Mouse (Mus musculus): ENCODE results near the gene Ssx2ip. TPM values are rescaled to one million over a fixed set of nuclear protein-coding genes. Genes with fewer than 3 reads are reported as not detected.

Ssx2ip gene
- polyA plus RNA-seq, 1 experiment from 2014 or later, result 33.7 TPM

DNA sequence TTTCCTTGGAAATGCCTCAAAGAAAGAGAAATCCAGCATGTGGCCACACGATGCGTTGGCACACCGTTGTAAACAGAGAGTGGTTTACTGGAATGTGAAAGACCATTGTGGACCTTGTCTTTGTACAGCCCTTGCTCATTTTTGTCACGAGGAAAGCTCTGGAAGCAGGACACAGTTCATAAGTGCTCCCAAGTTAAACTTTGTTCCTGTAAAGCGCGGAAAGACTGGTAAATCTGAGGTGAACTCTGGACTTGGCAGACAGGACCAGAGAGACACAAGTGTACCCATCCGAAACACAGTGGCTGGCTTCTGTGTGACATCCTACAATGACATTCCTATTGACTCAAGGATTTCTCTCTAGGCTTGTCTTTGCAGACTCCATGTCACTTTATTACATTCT, 38.9 kb downstream of the Ssx2ip start:
- Histone ChIP-seq H3K27me3 (no peaks in the 10 kb centered on the region), H3K9me3 (peaks cover 6% of the 10 kb centered on the region; the same call in 1 of the 2 replicates), H3K27ac (no peak overlapping the region), H3K4me3 (replicated peaks) (no peak overlapping the region), H3K4me2 (no peak overlapping the region), H3K9ac (no peak overlapping the region), H3K4me1 (no peaks in the 10 kb centered on the region), H3K36me3 (replicated peaks) (peaks cover 25% of the 10 kb centered on the region)
- WGBS, result 94% methylated on average over 7 of the region's 7 CpGs
- ATAC-seq (ENCODE audit: low FRiP score), result no peak

DNA sequence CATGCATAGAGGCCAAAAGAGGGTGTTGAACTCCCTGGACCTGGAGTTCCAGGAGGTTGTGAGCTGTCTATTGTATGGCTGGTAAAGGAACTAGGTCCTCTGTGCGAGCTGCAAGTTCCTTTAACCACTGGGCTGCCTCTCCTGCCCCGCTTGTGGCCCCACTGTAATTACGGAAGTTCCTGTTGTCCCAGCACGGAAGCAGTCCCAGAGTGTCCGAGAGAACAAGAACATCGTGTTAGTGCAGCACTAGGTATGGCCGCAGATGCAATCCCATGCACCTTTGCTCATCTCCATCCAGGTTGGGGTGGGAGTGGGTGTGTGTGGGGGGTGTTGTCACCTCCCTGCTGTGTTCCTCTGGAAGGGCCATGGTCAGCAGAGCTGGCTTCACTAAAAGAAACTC, 40.4 kb downstream of the Ssx2ip start:
- Histone ChIP-seq H3K4me2 (no peak overlapping the region), H3K4me1 (no peaks in the 10 kb centered on the region), H3K9me3 (peaks cover 6% of the 10 kb centered on the region; the same call in 1 of the 2 replicates), H3K27ac (no peak overlapping the region), H3K27me3 (no peaks in the 10 kb centered on the region), H3K36me3 (replicated peaks) (peaks cover 18% of the 10 kb centered on the region), H3K4me3 (replicated peaks) (no peak overlapping the region), H3K9ac (no peak overlapping the region)
- 95% methylated on average over 7 of the region's 7 CpGs for WGBS
- ATAC-seq (ENCODE audit: low FRiP score), result no peak

DNA sequence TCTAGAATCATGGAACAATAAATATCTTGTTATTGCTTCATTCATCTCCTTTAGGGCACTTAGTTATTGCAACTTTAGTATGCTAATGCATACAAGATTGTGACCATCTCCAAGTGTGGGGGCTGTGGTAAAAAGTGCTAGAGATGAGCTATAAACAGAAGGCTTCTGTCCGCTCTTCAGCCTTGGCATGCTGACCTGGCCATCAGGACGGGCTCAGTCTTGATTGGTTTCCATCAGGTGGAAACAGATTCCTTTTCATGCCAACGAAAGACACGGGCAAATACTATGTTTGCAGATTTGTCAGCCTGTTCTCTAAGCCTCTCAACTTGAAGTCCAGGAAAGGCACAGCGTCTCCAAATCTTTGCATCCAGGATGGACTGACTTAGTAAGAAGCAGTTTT, 42.7 kb downstream of the Ssx2ip start:
- no peak overlapping the region for H3K27ac ChIP-seq
- H3K9ac ChIP-seq, result no peak overlapping the region
- peaks cover 6% of the 10 kb centered on the region; the same call in 1 of the 2 replicates for H3K9me3 ChIP-seq
- ATAC-seq (ENCODE audit: low FRiP score), result no peak
- H3K36me3 ChIP-seq (replicated peaks), result 0 out of 2 replicates have a peak, but pooled peaks cover 9% of the 10 kb centered on the region
- H3K4me1 ChIP-seq, result peaks cover 5% of the 10 kb centered on the region; the same call in 1 of the 2 replicates
- 92% methylated on average over 5 of the region's 5 CpGs for WGBS
- H3K27me3 ChIP-seq, result no peaks in the 10 kb centered on the region
- H3K4me3 ChIP-seq (replicated peaks), result no peak overlapping the region
- no peak overlapping the region for H3K4me2 ChIP-seq

DNA sequence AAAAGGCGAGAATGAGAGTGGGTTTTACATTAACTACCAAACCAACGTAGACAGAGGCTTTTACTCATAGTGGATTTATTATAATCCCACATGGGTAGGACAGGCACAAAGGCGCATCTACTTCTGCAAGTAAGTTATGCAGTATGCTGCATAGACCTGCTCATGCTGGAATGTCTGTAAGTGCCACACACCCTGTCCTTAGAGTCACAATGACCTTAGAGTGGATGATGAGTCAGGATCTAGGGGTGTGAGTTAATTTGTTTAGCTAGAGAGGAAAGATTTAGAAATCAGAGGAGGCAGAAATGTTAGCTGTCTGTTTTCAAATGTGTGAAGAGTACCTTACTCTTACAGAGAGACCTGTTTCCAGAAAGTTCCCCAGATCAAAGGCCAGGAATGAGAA, 43.2 kb downstream of the Ssx2ip start:
- Histone ChIP-seq H3K36me3 (replicated peaks) (0 out of 2 replicates have a peak, but pooled peaks cover 9% of the 10 kb centered on the region), H3K4me1 (peaks cover 5% of the 10 kb centered on the region; the same call in 1 of the 2 replicates), H3K4me2 (no peak overlapping the region), H3K9ac (no peak overlapping the region), H3K9me3 (peaks cover 6% of the 10 kb centered on the region; the same call in 1 of the 2 replicates), H3K27ac (no peak overlapping the region), H3K4me3 (replicated peaks) (no peak overlapping the region), H3K27me3 (no peaks in the 10 kb centered on the region)
- ATAC-seq (ENCODE audit: low FRiP score), result no peak
- 90% methylated on average over 3 of the region's 3 CpGs for WGBS

DNA sequence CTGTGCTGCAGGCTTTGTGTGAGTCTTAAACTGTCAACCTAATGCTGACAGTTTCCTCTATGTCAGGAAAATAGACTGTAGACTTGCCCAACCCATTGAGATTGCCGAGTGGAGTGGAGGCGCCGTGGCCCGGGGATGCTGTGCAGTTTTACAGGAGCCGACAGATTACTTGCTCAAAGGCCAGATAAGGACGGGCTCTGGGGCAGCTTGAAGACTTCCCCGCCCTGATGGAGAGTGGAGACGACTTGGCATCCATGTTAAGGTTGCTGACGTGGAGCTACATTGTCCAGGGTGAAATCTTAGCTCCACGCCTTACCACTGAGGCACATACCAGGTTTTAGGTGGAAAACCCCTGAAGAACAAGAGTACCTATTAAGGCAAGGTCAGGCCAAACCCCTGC, 43.9 kb downstream of the Ssx2ip start:
- no peak overlapping the region for H3K4me2 ChIP-seq
- no peak overlapping the region for H3K9ac ChIP-seq
- no peak overlapping the region for H3K27ac ChIP-seq
- H3K27me3 ChIP-seq, result no peaks in the 10 kb centered on the region
- H3K36me3 ChIP-seq (replicated peaks), result 0 out of 2 replicates have a peak, but pooled peaks cover 9% of the 10 kb centered on the region
- H3K4me1 ChIP-seq, result peaks cover 5% of the 10 kb centered on the region; the same call in 1 of the 2 replicates
- 95% methylated on average over 10 of the region's 10 CpGs for WGBS
- no peak for ATAC-seq (ENCODE audit: low FRiP score)
- H3K9me3 ChIP-seq, result peaks cover 6% of the 10 kb centered on the region; the same call in 1 of the 2 replicates
- H3K4me3 ChIP-seq (replicated peaks), result no peak overlapping the region

DNA sequence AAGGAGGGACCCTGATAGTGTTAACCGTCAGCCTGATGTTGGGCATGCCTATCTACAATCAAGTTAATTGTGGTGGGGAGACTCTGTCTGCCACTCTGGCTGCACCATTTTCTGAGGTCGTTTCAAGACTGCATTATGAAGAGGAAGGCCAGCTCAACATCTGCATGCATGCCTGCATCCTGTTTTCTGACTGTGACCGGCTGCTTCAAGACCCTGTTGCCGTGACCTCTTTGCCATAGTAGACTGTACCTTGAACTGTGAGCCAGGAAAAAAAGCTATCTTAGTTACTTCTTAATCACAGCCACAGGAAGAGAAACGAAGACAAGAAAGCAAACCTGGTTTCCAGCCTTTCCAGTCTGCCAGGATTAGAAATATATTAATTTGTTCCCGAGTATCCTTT, 44.5 kb downstream of the Ssx2ip start:
- peaks cover 5% of the 10 kb centered on the region; the same call in 1 of the 2 replicates for H3K4me1 ChIP-seq
- H3K9me3 ChIP-seq, result peaks cover 6% of the 10 kb centered on the region; the same call in 1 of the 2 replicates
- H3K27me3 ChIP-seq, result no peaks in the 10 kb centered on the region
- H3K4me3 ChIP-seq (replicated peaks), result no peak overlapping the region
- H3K27ac ChIP-seq, result no peak overlapping the region
- WGBS, result 83% methylated on average over 6 of the region's 6 CpGs
- no peak for ATAC-seq (ENCODE audit: low FRiP score)
- H3K9ac ChIP-seq, result no peak overlapping the region
- H3K36me3 ChIP-seq (replicated peaks), result 0 out of 2 replicates have a peak, but pooled peaks cover 9% of the 10 kb centered on the region
- no peak overlapping the region for H3K4me2 ChIP-seq

DNA sequence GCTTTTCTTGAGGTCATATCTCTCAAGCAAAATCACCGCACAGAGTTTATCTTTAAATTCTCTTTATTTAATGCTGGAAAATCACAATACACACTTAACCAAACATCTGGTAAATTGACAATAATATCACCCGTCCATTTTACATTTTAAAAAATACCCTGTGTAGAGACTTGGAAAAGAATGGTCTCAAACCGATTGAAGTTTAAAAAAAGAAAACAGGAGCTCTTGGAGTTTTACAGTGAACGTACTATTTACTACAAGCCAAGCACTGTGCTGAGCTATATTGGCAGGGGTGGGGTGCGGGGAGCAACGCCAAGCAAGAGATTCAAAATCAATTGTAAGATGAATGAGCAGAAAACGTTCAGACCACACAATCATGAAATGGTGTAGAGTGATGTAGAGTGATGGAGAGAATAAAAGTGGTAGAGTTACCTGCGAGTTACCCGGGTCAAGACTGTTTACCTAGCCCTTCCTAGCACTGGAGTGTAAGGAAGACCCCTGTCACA, 45.4 kb downstream of the Ssx2ip start, which contains the start of gene Ctbs:
Gene Ctbs (plus strand): TSS at position 51 of the 506 bp plus-strand sequence.
- Histone ChIP-seq H3K36me3 (replicated peaks) (0 out of 2 replicates have a peak, but pooled peaks cover 9% of the 10 kb centered on the region), H3K4me1 (peaks cover 5% of the 10 kb centered on the region; the same call in 1 of the 2 replicates), H3K27ac (peak within 1 kb of the TSS; percentile 58), H3K4me2 (peak within 1 kb of the TSS; percentile 69), H3K27me3 (no peaks in the 10 kb centered on the region), H3K9ac (peak within 1 kb of the TSS; percentile 54), H3K4me3 (replicated peaks) (peak within 1 kb of the TSS; percentile 53), H3K9me3 (peaks cover 6% of the 10 kb centered on the region; the same call in 1 of the 2 replicates)
- no peak for ATAC-seq (ENCODE audit: low FRiP score)
- WGBS, result 57% methylated on average over 9 of the region's 9 CpGs

DNA sequence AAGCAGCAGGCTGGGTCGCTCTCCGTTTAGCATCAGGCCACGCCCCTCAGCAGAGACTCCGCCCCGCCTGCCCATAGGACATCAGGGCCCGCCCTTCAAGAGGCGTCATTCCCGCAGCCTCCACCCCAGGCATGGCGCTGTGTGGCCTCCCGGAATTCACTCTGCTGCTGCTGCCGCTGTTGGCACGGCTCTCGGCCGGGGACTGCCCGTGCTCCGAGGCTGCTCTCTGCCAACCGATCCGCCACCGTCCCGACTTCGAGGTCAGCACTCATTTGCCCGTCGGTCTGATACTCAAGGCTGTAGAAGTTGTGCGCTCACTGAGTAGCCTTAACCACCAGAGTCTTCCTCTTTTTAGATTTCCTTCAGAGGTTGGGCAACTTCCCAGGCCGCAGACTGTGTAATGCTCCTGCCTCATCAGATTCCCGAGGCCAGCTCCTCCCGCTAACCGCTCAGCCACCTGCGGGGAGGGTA, 46.0 kb downstream of the Ssx2ip start:
- Histone ChIP-seq H3K27ac (peak overlapping the region; percentile 58), H3K4me2 (peak overlapping the region; percentile 69), H3K4me1 (peaks cover 5% of the 10 kb centered on the region; the same call in 1 of the 2 replicates), H3K36me3 (replicated peaks) (0 out of 2 replicates have a peak, but pooled peaks cover 8% of the 10 kb centered on the region), H3K4me3 (replicated peaks) (peak overlapping the region; percentile 53), H3K27me3 (no peaks in the 10 kb centered on the region), H3K9me3 (peaks cover 6% of the 10 kb centered on the region; the same call in 1 of the 2 replicates), H3K9ac (peak overlapping the region; percentile 54)
- WGBS, result under 1% methylated on average over 29 of the region's 29 CpGs
- peak; percentile 99 for ATAC-seq (ENCODE audit: low FRiP score)

DNA sequence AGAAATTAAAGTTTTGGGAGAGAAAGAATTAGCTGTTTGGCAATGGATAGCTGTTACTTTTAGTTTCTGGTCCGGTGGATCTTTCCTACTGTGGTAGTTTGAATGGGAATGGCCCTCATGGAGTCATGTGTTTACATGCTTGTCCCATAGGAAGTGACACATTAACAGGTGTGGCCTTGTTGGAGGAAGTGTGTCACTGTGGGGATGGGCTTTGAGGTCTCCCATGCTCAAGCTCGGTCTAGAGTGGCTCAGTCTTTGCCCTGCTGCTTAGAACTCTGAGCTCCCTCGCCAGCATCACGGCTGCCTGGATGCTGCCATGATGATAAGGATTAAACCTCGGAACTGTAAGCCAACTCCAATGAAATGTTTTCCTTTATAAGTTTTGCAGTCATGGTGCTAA, 46.9 kb downstream of the Ssx2ip start:
- peaks cover 5% of the 10 kb centered on the region; the same call in 1 of the 2 replicates for H3K4me1 ChIP-seq
- H3K9ac ChIP-seq, result no peak overlapping the region
- no peak overlapping the region for H3K4me2 ChIP-seq
- H3K27ac ChIP-seq, result no peak overlapping the region
- no peak for ATAC-seq (ENCODE audit: low FRiP score)
- H3K27me3 ChIP-seq, result no peaks in the 10 kb centered on the region
- H3K36me3 ChIP-seq (replicated peaks), result no peaks in the 10 kb centered on the region
- no peak overlapping the region for H3K4me3 ChIP-seq (replicated peaks)
- WGBS, result 88% methylated on average over 5 of the region's 5 CpGs
- H3K9me3 ChIP-seq, result no peaks in the 10 kb centered on the region

DNA sequence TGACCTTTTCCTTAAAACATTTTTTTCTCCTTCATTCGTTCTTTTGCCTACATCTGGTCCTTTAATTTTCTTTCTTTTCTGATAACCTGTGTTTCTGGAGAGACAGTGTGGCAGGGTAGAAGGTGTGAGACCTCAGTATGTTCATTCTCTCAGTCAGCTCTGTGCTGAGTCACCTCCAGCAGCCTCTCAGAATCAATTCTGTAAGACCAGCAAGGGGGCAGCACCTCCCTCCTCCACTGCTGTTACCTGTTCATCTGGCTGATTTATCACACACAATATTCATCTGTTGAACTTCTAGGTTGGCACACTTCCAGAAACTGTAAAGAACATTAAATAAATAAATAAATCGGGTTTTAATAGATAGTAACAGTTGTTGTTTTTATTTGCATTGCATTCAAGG, 58.5 kb downstream of the Ssx2ip start:
- H3K4me2 ChIP-seq, result no peak overlapping the region
- no peaks in the 10 kb centered on the region for H3K4me1 ChIP-seq
- H3K27me3 ChIP-seq, result no peaks in the 10 kb centered on the region
- no peak overlapping the region for H3K9ac ChIP-seq
- H3K4me3 ChIP-seq (replicated peaks), result no peak overlapping the region
- no peak overlapping the region for H3K27ac ChIP-seq
- no peaks in the 10 kb centered on the region for H3K9me3 ChIP-seq
- no peak for ATAC-seq (ENCODE audit: low FRiP score)
- 71% methylated on average over 2 of the region's 2 CpGs for WGBS
- no peaks in the 10 kb centered on the region for H3K36me3 ChIP-seq (replicated peaks)

DNA sequence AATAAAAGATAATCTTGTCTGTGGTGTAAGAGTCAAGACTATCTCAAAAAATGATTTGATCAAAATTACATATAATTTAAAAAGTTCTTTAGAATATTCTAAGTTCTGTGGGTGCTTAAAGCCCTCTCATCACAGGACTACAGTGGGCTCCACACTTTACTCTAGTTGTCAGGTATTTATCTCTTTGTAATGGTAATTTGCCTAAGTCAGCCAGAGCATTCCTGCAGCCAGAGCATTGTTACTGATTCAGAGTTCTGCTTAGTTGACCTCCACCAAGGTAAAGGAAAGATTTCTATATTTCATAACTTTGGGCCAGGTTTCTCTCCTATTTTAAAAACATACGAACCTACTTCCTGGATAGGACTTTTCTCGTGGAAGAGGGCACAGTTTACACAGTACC, 64.8 kb downstream of the Ssx2ip start:
- Histone ChIP-seq H3K4me1 (no peaks in the 10 kb centered on the region), H3K4me3 (replicated peaks) (no peak overlapping the region), H3K9me3 (no peaks in the 10 kb centered on the region), H3K36me3 (replicated peaks) (no peaks in the 10 kb centered on the region), H3K4me2 (no peak overlapping the region), H3K27ac (no peak overlapping the region), H3K27me3 (no peaks in the 10 kb centered on the region), H3K9ac (no peak overlapping the region)
- WGBS, result 88% methylated on average over 2 of the region's 2 CpGs
- no peak for ATAC-seq (ENCODE audit: low FRiP score)

DNA sequence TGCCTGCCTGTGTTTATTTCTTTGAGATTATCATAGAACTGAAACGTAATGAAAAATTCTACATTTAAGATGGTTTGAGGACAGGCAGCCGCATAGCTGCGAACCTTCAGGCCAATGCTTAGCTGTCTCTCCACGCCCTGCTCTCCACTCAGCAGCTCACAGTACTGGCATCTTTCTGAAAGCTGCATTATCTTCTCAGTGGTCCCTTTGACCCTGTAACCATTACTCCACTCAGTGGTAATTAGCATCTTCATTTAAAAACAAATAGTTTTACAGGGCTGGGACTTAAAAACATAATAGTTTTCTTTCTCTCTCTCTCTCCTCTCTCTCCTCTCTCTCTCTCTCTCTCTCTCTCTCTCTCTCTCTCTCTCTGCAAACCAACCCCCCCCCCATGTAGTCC, 68.2 kb downstream of the Ssx2ip start:
- no peaks in the 10 kb centered on the region for H3K36me3 ChIP-seq (replicated peaks)
- WGBS, result 68% methylated on average over 4 of the region's 4 CpGs
- H3K4me3 ChIP-seq (replicated peaks), result no peak overlapping the region
- H3K9ac ChIP-seq, result no peak overlapping the region
- no peak overlapping the region for H3K4me2 ChIP-seq
- H3K9me3 ChIP-seq, result no peaks in the 10 kb centered on the region
- no peaks in the 10 kb centered on the region for H3K27me3 ChIP-seq
- no peaks in the 10 kb centered on the region for H3K4me1 ChIP-seq
- ATAC-seq (ENCODE audit: low FRiP score), result no peak
- no peak overlapping the region for H3K27ac ChIP-seq

DNA sequence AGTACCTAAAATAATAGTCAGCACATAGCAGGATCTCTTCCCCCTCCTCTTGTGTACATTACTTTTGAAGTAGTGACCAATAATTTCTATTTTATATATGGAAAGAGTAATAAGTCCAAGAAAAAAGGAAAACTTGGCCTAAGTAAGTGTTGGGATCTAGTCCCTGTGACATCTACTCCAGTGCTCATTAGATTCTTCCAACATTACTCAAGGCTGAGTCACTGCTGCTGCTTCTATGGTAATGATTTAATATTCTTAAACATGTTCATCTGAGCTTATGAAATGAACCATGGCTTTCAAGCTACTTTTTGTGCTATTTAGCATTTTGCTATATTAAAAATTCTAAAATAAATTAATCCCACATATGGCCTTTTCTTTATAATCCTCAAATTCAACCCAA, 69.3 kb downstream of the Ssx2ip start:
- H3K36me3 ChIP-seq (replicated peaks), result no peaks in the 10 kb centered on the region
- H3K4me2 ChIP-seq, result no peak overlapping the region
- H3K4me3 ChIP-seq (replicated peaks), result no peak overlapping the region
- H3K27ac ChIP-seq, result no peak overlapping the region
- no peak overlapping the region for H3K9ac ChIP-seq
- no peaks in the 10 kb centered on the region for H3K27me3 ChIP-seq
- no peak for ATAC-seq (ENCODE audit: low FRiP score)
- no peaks in the 10 kb centered on the region for H3K9me3 ChIP-seq
- H3K4me1 ChIP-seq, result no peaks in the 10 kb centered on the region

Data from forebrain, embryonic 12.5 days (tissue).